Mouse (Mus musculus): ENCODE data around the gene Prm2. TPM values are rescaled to one million over a fixed set of nuclear protein-coding genes. Genes with fewer than 3 reads are reported as not detected.

Prm2 gene
- total RNA-seq, 2 experiments from 2014 or later = not detected

Other genes with a start within 250 kb of the Prm2 start
- 1 to 10 TPM; 1.9 to 2.0 TPM for gene Socs1, start 10.6 kb downstream of the Prm2 start, total RNA-seq (2021)
- not detected for gene Tnp2, start 7.5 kb downstream of the Prm2 start, total RNA-seq (2021)
- gene Prm3, start 5.2 kb downstream of the Prm2 start, total RNA-seq (2021) = not detected
- not detected for gene Prm1, start 9.7 kb upstream of the Prm2 start, total RNA-seq (2021)
- not detected for gene Gm11172, start 16.8 kb upstream of the Prm2 start, total RNA-seq (2021)
- gene Rmi2, start 38.9 kb upstream of the Prm2 start, total RNA-seq (2021) = under 1 TPM; 0.62 to 0.70 TPM

All from left cerebral cortex, postnatal 4 days (tissue).